Mouse (Mus musculus) small intestine, adult 2 months (tissue): ENCODE results near the gene Wdr63.

ENCODE experiments used
- CTCF ChIP-seq: fragments of 200-500 bp; IDR thresholded peaks from 2 replicates; pipeline ENCODE4 v1.5.1; 2012; ENCODE audit warnings: low read depth, mild to moderate bottlenecking, control low read depth, inconsistent platforms, low read length, moderate library complexity, mixed read lengths; ENCODE audit not compliant: insufficient replicate concordance, insufficient read length; ENCODE audit errors: extremely low read depth
- POLR2A ChIP-seq: fragments of 200-500 bp; IDR thresholded peaks from 2 replicates; pipeline ENCODE4 v1.6.1; 2012; ENCODE audit warnings: low read depth, mild to moderate bottlenecking, control low read depth, inconsistent platforms, low read length, moderate library complexity

DNA sequence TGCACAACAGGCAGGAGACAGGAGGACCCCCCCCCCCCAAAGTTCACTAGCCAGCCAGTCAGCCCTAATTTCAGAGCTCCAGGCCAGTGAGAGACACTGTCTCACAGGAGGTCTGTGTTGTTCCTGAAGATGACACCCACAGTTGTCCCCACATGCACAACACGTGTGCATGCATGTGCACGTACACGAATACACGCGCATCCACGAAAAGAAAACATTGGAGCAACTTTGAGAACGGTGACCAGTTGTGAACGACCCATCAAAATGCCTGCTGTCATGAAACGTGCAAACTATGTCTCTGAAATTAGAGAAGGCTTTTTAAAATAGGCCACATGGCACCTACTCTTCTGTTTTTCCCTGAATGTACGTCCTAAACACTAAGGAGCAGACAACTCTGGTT lies 43.4 kb upstream of the Wdr63 start:
- no peak for TF ChIP-seq POLR2A
- TF ChIP-seq CTCF, result no peak
